Mouse (Mus musculus): ENCODE measurements around the gene Wasf3.

DNA sequence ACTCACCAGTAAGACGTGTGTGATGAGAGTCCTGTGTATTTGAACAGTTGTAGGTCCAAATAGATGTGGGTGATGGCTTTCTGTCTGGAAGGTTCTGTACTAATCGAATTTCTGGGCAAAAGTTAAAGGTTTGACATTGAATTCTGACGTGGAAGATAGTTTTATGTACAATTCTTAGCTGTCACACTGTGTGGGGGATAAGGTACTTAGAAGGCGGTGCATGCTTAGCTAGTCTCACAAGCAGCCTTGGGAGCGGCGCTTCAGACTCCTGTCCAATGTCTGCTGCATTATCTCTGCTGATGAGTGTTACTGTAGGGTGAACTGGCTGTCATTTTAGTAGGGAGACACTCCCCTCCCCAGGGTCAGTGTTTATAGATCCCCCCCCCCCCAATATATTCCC, 47.7 kb downstream of the Wasf3 start:
- TF ChIP-seq POLR2AphosphoS2 (IDR thresholded peaks at IDR 0.05; ENCODE audit: low read length) (no peak), SMC3 (IDR thresholded peaks at IDR 0.05; ENCODE audit: low read depth, low read length) (no peak), CTCF (IDR thresholded peaks at IDR 0.05 in 2 of 3, conservative IDR thresholded peaks at IDR 0.05 in 1 of 3; ENCODE audit: control insufficient read depth in 1 of 3, insufficient read depth in 1 of 3, low read depth in 2 of 3, low read length in 3 of 3, poor library complexity in 1 of 3, severe bottlenecking in 1 of 3) (no peak), CHD2 (IDR thresholded peaks at IDR 0.05; ENCODE audit: low read length) (no peak), MYC (IDR thresholded peaks at IDR 0.05; ENCODE audit: low read depth, low read length) (no peak), POLR2A (IDR thresholded peaks at IDR 0.05; ENCODE audit: control insufficient read depth in 1 of 2, insufficient read depth in 1 of 2, low read depth in 1 of 2, low read length in 2 of 2, poor library complexity in 1 of 2) (no peak), MAZ (IDR thresholded peaks at IDR 0.05; ENCODE audit: low read depth, low read length) (no peak), GATA1 (IDR thresholded peaks at IDR 0.05; ENCODE audit: low read depth, low read length) (no peak)
